Mouse (Mus musculus) lung, postnatal 10 days (tissue): Measurements from ENCODE around the gene Gng2.

ENCODE experiments used
- DNase-seq: peaks from one replicate; pipeline ENCODE4 v3.0.0; 2021

Gene Gng2

GRCm38 (mm10) chr14:19977271-19978024 lies at the start of gene Gng2:
Gene Gng2 (minus strand): TSS chr14:19977627.
- no peak for DNase-seq

GRCm38 (mm10) chr14:20024888-20025719 lies 47.7 kb upstream of the Gng2 start:
- peak; percentile 48 for DNase-seq

GRCm38 (mm10) chr14:20023939-20024338 lies 46.5 kb upstream of the Gng2 start:
- DNase-seq: no peak

DNA sequence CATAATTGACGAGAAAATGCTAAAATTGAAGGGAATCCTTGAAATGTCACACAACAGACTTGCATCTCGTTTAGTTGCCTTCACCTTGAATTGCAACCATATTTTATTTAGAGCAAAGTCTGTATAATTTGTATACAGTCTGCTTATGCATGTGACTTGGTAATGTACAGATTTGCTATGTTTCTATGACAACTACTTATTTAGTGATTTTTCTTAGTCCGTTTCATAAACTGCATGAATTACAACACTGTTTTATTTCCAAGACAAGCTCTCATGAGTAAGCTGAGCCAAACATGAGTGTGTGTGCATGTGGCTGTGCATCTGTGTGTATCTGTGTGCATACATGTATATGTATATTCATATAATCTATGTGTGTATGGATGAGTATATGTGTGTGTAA lies 42.1 kb upstream of the Gng2 start:
- DNase-seq: no peak

- DNase-seq: no peak
Observed at GRCm38 (mm10) chr14:20012506-20013275, 35.3 kb upstream of the Gng2 start.

- no peak for DNase-seq
Observed at GRCm38 (mm10) chr14:20007446-20007845, 30.0 kb upstream of the Gng2 start.

- no peak for DNase-seq
Observed at GRCm38 (mm10) chr14:20004777-20005289, 27.4 kb upstream of the Gng2 start.

DNA sequence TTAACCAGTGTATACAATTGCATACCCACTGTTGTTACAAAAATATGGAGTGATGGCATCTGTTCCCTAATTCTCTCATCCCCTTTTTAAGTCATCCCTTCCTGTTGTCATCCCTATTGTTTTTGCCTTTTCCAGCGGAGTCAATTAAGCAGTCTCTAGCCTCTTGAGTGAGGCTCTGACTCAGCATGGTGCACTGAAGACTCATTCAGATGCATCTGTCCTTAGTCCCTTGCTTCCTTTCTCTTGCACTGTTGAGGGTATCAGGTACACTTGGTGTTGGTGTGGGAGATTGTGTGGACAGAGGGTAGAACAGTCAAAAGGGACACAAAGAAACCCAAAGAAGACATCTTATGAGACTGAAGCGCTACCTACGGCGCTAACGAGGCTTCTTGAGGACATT lies 19.4 kb upstream of the Gng2 start:
- no peak for DNase-seq

DNA sequence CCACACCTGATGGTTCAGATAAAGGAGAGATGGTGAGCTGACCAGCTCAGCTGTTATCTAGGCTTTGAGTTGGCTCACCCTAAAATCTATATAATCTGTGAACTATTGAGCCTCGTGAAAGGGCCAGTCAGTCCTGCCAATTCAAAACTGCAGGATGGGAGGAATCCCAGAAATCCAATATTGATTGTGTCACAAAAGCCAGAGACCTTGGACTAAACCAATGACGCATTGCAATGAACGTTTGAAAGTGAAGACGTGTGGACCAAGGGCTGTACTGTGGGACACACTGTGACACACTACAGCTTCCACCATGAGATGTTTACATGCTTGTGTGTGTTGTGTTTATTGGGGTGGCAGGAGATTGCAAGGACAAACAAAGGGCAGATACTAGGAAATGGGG lies 18.5 kb upstream of the Gng2 start:
- DNase-seq: no peak

- DNase-seq: no peak
Observed at GRCm38 (mm10) chr14:19994068-19994467, 16.6 kb upstream of the Gng2 start.

- no peak for DNase-seq
Observed at GRCm38 (mm10) chr14:19993570-19993883, 16.1 kb upstream of the Gng2 start.

DNA sequence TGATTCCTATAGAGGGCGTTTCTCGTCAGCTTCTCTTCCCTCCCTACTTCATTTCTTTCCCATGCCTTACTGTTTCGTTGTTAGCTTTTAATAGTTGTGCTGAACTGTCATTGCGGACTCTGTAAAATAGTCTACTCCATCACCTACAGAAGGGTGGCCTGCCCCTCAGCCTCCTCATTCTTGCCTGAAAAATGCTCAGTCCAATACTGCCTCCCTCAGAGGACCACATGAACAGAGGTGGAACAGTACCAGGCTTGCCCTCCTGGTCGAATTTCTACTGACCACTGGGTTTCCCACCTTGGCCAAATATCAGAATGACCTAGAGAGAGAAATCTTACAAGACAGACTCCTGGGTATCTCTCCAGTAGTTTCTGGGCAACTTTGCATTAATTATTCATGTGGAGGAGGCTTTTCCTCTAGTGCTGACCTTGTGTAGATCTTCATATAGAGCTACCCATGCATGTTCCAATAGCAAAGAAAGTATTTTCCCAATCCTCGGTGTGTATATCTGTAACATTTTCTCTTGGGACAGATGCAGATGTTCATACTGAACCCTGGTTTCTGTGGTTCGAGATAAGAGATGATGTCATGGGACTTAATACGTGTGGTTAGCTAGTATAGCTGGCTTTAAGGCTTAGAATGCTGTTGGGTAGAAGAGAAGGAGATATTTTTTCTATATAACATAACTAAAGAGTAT lies 15.6 kb upstream of the Gng2 start:
- DNase-seq: no peak

DNA sequence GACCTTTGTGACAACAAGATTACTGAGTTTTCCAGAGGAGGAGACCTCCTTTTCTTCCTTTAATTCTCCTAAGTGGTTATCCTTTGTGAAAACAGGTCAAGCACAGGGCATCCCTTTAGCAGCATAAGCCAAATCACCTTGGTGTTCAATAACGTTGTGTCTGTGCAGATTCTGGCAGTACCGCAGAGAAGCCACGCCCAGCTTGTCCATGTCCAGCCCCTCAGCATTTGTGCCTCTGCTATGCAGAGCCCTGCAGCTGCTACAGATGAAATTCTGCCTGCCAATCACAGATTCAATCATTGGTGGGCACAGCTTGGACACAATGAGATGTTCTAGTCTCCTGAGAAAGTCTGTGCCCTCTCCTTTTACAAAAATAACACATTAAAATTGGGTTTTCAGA lies 14.4 kb upstream of the Gng2 start:
- DNase-seq: no peak

DNA sequence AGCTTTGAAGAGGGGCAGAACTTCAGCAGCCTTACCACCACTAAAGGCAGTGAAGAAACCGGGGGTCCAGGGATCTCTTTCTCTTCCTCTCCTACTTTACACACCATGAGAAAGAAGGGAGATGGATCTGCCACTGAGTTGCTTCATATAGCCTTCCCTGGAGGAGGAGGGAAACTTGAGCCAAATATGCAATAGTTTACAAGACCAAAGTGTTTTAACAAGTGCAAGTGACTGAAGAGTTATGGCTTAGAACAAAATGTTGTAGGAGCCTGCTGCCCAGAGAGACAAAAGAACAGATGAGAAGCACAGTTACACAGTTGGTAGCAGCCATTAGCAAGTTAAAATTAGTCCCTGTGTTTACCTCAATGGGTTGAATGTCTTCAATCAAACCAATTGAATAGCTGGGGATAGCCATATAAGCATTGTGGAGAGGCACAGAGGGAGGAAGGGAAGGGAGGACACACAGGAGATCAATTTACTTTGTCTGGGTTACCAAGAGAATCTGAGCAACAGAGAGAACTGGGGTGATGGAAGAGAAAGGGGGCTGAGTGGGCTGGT lies 13.1 kb upstream of the Gng2 start:
- DNase-seq: no peak

DNA sequence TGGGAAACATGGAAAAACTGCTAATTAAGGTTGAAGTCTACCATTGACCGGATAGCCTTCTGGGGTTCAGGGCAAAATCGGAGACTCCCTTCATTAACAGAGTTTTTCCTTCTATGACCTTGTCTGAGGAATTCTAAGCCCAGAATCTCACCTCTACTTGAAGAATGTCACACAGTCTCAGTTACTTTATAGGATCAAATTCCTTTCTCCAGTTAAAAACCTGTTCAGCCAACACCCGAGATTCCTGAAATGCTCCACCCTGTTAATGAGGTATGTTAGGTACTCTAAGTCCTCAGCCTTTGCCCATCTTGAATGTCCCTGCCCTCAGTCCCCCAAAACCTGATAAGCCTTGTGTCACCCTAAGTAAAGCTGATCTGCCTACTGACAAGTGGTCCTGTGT lies 11.0 kb upstream of the Gng2 start:
- DNase-seq: no peak

DNA sequence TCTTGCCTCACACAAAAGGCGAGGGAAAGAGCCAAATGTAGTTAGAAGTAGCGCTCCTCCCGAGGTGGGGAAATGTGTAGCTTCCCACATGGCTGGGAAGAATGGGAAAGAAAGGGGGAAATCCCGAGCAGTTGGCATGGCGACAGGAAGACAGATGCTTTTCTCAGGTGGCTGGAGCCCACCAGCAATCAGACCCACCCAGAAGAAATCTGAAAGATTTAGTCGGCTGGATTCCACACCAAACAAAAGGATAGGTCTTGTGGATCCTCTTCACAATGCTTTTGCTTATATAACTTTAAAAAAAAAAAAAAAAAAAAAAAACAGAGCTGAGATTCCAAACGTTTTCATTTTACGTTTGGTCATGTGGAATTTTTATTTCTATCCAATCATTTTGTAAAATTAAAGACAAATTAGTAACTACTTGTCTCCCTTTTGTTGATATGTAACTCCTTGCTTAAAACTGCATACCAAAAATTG lies 10.0 kb upstream of the Gng2 start:
- no peak for DNase-seq

- peak; percentile 85 for DNase-seq
Observed at GRCm38 (mm10) chr14:19986614-19987357, 9.4 kb upstream of the Gng2 start.

DNA sequence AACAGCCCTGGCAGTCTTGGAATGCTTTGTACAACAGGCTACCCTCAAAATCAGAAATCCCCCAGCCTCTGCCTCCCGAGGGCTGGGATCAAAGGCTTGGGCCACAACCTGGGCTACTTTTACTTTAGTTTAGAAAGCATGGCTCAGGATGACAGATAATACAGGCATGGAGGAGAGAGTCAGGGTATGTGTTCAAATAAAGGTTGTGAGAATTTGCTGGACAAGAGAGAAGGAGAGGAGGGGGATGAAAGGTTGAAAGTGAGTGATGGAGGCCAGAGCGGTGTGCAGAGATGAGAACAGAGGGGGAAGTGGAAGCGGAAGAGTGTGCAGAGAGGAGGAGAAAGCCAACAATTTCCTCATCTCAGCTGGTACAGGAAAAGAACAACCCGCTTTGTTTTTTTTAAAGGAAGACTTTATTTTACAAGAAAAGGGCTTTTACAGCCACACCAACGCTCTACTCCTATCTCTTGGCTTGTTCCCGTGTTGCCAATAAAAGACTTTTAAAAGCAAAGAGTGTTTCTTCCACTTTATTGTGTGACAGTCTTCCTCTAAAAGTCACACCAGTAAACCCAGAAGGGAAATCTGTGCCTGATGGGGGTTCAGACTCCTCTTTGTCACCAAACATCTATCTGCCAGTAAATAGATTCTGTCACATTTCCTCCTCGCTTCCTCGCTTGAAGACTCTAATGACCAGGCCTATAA lies 8.6 kb upstream of the Gng2 start:
- DNase-seq: peak; percentile 8

GRCm38 (mm10) chr14:19985107-19985911 lies 7.9 kb upstream of the Gng2 start:
- peak; percentile 82 for DNase-seq
